Mouse (Mus musculus) heart, embryonic 14.5 days (tissue): ENCODE results near the gene Gm10382. TPM values are rescaled to one million over a fixed set of nuclear protein-coding genes. Genes with fewer than 3 reads are reported as not detected.
"Not testable (repeated sequence)": the region's sequence is repeated elsewhere in the genome, so short reads cannot be mapped to it uniquely, and the experiment has no call there.

Experiments
- ATAC-seq: fragments of 200-750 bp; cut with Nextera tagmentation; 2 replicates; pipeline ENCODE4 v1.8.0; 2017; ENCODE audit warnings: low read depth, moderate TSS enrichment; ENCODE audit not compliant: insufficient number of reproducible peaks, insufficient read depth, low FRiP score
- H3K27ac ChIP-seq, 2 experiments: fragments of 200-500 bp in 1 of 2; fragments of 300-500 bp in 1 of 2; sonication (generic) in 1 of 2; replicated peaks in 1 of 2; 2 replicates each; pipeline ENCODE4 v1.5.1; 2012 to 2014; ENCODE audit warnings: low read depth in 2 of 2, low read length in 2 of 2, control low read depth in 1 of 2, mild to moderate bottlenecking in 1 of 2, mixed read lengths in 1 of 2; ENCODE audit not compliant: control insufficient read depth in 1 of 2, insufficient read depth in 1 of 2
- H3K27me3 ChIP-seq: fragments of 300-500 bp; sonication (generic); 2 replicates; pipeline ENCODE4 v1.6.1; 2014; ENCODE audit warnings: mild to moderate bottlenecking, low read length, control low read depth; ENCODE audit not compliant: control insufficient read depth, insufficient read depth
- H3K36me3 ChIP-seq: fragments of 300-500 bp; sonication (generic); 2 replicates; pipeline ENCODE4 v1.6.1; 2014; ENCODE audit warnings: mild to moderate bottlenecking, control low read depth, low read length, mixed read lengths; ENCODE audit not compliant: control insufficient read depth, insufficient read depth
- H3K4me1 ChIP-seq, 2 experiments: fragments of 200-500 bp in 1 of 2; fragments of 300-500 bp in 1 of 2; sonication (generic) in 1 of 2; 2 replicates each; pipeline ENCODE4 v1.6.1; 2012 to 2014; ENCODE audit warnings: low read length in 2 of 2, control low read depth in 1 of 2, mixed read lengths in 1 of 2; ENCODE audit not compliant: control insufficient read depth in 2 of 2, insufficient read depth in 2 of 2
- H3K4me2 ChIP-seq: fragments of 300-500 bp; sonication (generic); 2 replicates; pipeline ENCODE4 v1.6.1; 2014; ENCODE audit warnings: mild to moderate bottlenecking, low read length
- H3K4me3 ChIP-seq, 2 experiments: fragments of 200-500 bp in 1 of 2; fragments of 300-500 bp in 1 of 2; sonication (generic) in 1 of 2; 2 replicates each; pipeline ENCODE4 v1.5.1; 2012 to 2014; ENCODE audit warnings: low read length in 2 of 2, mild to moderate bottlenecking in 2 of 2, control low read depth in 1 of 2, low read depth in 1 of 2, moderate library complexity in 1 of 2; ENCODE audit not compliant: control insufficient read depth in 1 of 2, insufficient read depth in 1 of 2
- H3K9ac ChIP-seq: fragments of 300-500 bp; sonication (generic); 2 replicates; pipeline ENCODE4 v1.6.1; 2014; ENCODE audit warnings: mild to moderate bottlenecking, low read length
- H3K9me3 ChIP-seq: fragments of 300-500 bp; sonication (generic); 2 replicates; pipeline ENCODE4 v1.6.1; 2016; ENCODE audit warnings: low read length, control low read depth; ENCODE audit not compliant: control insufficient read depth
- WGBS: fragments of 180-500 bp; shearing (Covaris S2); extraction: QIAGEN DNeasy Blood & Tissue Kit; methylation state at CpG from one replicate; pipeline ENCODE4 v1.1.7; 2014; 5-methylcytosine and 5-hydroxymethylcytosine counted together
- polyA plus RNA-seq: library from polyadenylated mRNA; unstranded; fragments of >200 nt; fragmentation: Nextera tagmentation; extraction: Ambion mirVana; gene quantifications from 2 replicates; pipeline ENCODE4 v1.2.1, GENCODE M21; 2014

Gm10382 gene
- polyA plus RNA-seq, 1 experiment from 2014 or later: 0.32 TPM

DNA sequence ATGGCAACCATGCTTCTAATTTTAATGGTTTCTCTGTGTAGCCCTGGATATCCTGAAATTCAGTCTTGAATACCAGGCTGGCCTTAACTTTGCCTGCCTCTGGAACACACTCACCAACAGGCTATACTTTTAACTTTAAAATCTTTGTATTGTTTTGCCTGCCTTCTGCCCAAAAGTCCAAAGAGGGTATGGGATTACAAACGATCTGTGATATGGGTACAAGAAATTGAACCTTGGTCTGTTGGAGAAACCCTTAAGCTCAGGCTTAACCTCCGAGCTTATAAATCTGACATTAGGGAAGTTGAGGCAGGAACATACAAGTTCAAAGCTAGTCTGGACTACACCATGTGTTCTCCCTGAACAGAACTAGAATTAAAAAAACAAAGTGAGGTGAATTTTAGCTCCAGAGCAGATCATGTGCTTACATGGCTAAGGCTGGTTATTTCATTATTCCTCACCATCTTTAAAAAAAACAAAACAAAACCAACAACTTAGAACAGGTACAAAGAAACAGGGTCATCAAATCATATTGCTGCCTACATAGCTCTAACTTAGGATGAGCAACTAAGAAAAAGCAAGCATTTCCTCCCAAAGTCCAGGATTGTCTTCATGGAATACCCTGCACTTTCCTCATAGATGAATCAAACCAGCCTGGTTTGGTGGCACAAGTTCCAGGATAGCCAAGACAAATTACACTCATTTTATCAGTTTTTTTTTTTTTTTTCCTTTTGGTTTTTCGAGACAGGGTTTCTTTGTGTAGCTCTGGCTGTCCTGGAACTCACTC lies 5.3 kb upstream of the Gm10382 start:
- Histone ChIP-seq H3K36me3 (peaks cover 41% of the 10 kb centered on the region), H3K4me3 (no peak overlapping the region), H3K9me3 (no peaks in the 10 kb centered on the region), H3K4me2 (no peak overlapping the region), H3K4me1 (peaks cover 0 to 11% of the 10 kb centered on the region in 2 experiments; a peak in 1 of 4 replicates), H3K27ac (no peak overlapping the region), H3K9ac (no peak overlapping the region), H3K27me3 (no peaks in the 10 kb centered on the region)
- WGBS: 67% methylated on average over 3 of the region's 3 CpGs
- ATAC-seq: no peak

DNA sequence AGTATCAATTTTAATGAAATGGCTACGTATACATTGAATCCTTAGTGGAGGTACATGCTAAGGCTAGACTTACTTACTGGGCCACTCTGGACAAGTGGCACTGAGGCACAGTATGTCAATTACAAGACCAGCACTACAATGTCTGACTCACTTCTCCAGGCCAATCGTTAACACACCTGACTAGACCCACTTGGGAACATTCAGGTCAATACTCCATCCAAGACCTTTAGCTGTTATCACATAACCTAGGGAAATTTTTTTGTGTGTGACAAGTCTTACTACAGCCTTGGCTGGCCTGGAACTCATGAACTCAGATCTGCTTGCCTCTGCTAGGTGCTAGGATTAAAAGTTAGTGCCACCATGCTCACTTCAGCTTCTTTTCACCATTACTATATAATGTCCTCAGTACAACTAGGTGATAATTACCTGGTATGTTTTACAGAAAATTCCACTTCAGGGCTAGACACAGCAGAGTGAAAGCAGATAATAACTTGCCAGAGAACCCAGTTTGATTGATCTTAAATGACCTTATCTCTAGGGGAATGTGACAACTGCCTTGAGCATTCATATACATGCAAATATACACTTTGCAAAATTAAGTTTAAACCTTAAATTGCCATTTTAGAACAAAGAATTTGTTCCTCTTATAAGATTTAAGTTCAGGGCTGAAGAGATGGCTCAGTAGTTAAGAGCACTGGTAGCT lies 4.5 kb upstream of the Gm10382 start:
- Histone ChIP-seq H3K27me3 (no peaks in the 10 kb centered on the region), H3K4me3 (no peak overlapping the region), H3K4me1 (peaks cover 0 to 11% of the 10 kb centered on the region in 2 experiments; a peak in 1 of 4 replicates), H3K4me2 (no peak overlapping the region), H3K27ac (no peak overlapping the region), H3K9ac (peak overlapping the region; percentile 16; the same call in 1 of the 2 replicates), H3K36me3 (peaks cover 41% of the 10 kb centered on the region), H3K9me3 (no peaks in the 10 kb centered on the region)
- 73% methylated on average over 2 of the region's 2 CpGs for WGBS
- ATAC-seq: no peak

DNA sequence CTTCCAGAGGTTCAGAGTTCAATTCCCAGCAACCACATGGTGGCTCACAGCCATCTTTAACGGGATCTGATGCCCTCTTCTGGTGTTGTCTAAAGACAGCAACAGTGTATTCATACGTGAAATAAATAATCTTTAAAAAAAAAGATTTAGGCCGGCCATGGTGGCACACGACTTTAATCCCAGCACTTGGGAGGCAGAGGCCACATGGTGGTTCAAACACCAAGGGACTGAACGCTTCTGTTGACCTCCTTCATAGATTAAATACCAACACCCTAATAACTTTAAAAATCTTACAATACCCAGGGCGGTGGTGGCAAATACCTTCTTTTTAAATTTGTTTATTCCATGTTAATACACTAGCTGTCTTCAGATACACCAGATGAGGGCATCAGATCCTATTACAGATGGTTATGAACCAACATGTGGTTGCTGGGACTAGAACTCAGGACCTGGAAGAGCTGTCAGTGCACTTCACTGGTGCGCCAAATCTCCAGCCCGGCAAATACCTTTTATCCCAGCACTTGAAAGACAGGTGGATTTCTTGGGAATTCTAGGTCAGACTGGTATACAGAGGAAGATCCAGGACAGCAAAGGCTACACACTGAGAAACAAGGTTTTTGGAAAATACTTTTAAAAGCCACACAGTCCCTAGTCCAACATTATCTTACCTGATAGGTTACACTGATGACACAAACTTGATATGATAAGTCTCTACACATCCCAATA lies 3.7 kb upstream of the Gm10382 start:
- Histone ChIP-seq H3K4me3 (peak overlapping the region in 1 of 2 experiments; percentile 9; a peak in 1 of 4 replicates), H3K4me2 (peak overlapping the region; percentile 38), H3K9me3 (no peaks in the 10 kb centered on the region), H3K9ac (no peak overlapping the region), H3K27ac (no peak overlapping the region), H3K27me3 (no peaks in the 10 kb centered on the region), H3K36me3 (peaks cover 41% of the 10 kb centered on the region), H3K4me1 (peaks cover 0 to 14% of the 10 kb centered on the region in 2 experiments; a peak in 2 of 4 replicates)
- ATAC-seq: no peak
- 64% methylated on average over 8 of the region's 8 CpGs for WGBS

DNA sequence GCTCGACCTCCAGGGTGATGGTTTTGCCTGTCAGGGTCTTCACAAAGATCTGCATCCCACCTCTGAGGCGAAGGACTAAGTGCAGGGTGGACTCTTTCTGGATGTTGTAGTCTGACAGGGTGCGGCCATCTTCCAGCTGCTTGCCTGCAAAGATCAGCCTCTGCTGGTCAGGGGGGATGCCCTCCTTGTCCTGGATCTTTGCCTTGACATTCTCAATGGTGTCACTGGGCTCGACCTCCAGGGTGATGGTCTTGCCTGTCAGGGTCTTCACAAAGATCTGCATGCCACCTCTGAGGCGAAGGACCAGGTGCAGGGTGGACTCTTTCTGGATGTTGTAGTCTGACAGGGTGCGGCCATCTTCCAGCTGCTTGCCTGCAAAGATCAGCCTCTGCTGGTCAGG lies 1.8 kb upstream of the Gm10382 start:
- ATAC-seq, H3K27ac ChIP-seq, H3K9me3 ChIP-seq, H3K4me3 ChIP-seq, H3K4me2 ChIP-seq, H3K27me3 ChIP-seq, H3K9ac ChIP-seq: not testable (repeated sequence)
- WGBS: 83% methylated on average over 5 of the region's 6 CpGs
- Histone ChIP-seq H3K4me1 (peaks cover 11 to 32% of the 10 kb centered on the region in 2 experiments), H3K36me3 (peaks cover 41% of the 10 kb centered on the region)

DNA sequence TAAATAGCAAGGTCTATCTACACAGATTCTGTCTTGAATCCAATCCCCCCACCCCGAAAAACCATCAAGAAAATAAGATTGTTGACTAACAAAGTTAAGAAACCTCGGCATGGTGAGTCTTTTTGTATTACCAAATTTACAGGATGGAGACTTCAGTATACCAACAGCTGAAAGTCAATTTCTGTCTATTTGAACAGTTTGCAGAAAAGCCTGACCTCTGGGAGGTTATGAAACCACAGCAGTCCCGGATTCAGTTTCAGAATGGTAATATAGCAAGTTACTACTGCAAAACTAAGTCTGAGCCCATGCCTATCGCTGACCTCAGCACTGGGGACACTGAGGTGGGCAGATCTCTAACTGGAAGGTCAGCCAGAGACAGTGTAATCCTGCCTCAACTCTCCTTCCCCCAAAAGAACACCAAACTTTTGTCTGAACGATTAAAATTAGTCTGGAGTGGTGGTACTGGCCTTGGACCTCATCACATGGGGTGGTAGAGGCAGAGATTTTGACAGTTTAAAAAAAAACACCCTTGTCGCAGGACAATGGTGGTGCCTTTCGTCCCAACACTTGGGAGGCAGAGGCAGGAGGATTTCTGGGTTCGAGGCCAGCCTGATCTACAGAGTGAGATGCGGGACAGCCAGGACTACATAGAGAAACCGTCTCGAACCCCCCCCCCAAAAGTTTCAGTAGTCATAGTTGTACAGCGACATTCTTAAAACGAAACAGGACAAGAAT lies 597 bp upstream of the Gm10382 start:
- Histone ChIP-seq H3K9ac (peak overlapping the region; percentile 100), H3K36me3 (peaks cover 34% of the 10 kb centered on the region), H3K4me3 (peak overlapping the region; percentile 87 to 99), H3K27ac (peak overlapping the region; percentile 96 to 99), H3K27me3 (no peaks in the 10 kb centered on the region), H3K4me2 (peak overlapping the region; percentile 96), H3K9me3 (no peaks in the 10 kb centered on the region), H3K4me1 (peaks cover 17 to 38% of the 10 kb centered on the region in 2 experiments)
- WGBS: 17% methylated on average over 13 of the region's 13 CpGs
- ATAC-seq: no peak

DNA sequence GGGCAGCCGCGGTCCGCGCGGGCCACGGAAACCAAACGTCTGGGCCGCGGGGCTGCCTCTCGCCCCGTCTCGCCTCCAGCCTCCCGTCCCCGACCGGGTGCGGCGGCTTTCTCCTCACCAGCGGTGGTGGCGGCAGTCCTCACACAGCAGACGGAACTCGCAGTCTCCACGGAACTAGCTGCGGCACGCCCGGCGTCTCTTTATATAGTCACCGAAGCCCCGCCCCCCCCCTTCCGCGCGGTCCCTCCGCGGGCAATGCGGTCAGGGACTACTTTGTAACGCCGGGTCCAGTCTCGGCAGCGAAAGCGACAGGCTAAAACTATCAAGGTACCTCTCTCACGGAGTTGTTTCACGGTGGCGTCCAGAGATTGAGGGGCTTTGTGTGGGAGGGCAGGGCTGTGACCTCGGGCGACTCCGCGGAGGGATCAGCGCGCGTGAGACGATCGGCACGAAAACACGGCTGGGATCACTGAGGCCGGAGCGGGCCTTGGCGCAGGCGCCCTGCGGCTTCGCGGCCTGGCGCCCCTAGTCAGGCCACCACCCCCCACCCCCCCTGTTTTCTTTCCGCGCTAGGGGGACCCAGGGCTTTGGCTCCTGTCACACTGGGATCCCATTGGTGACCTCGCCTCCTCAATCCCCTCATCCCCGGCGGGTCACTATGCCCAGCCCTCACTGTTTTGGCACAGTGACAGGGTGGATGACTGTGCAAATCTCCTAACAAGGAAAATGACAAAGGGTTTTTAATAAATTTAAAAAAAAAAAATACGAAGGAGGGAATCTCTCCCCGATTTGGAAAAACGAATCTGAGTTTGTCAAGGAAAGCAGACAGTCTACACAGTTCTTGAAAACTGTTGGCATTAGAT lies 688 bp downstream of the Gm10382 start, which contains the start of gene Ubc:
Gene Ubc, minus strand, starts transcription at position 624 of the 863 bp plus-strand sequence.
- peaks cover 22% of the 10 kb centered on the region for H3K36me3 ChIP-seq
- peak within 1 kb of the TSS; percentile 100 for H3K9ac ChIP-seq
- no peaks in the 10 kb centered on the region for H3K9me3 ChIP-seq
- ATAC-seq: peak; percentile 58
- H3K4me1 ChIP-seq: peaks cover 25 to 43% of the 10 kb centered on the region in 2 experiments
- peak within 1 kb of the TSS; percentile 96 to 99 for H3K27ac ChIP-seq
- no peaks in the 10 kb centered on the region for H3K27me3 ChIP-seq
- peak within 1 kb of the TSS; percentile 96 for H3K4me2 ChIP-seq
- H3K4me3 ChIP-seq: peak within 1 kb of the TSS; percentile 87 to 99
- WGBS: 1% methylated on average over 68 of the region's 69 CpGs
